Mouse (Mus musculus) heart, postnatal 0 days (tissue): Measurements from ENCODE around the gene 1700021F07Rik. TPM values are rescaled to one million over a fixed set of nuclear protein-coding genes. Genes with fewer than 3 reads are reported as not detected.

Experiments used
- ATAC-seq: fragments of 200-750 bp; cut with Nextera tagmentation; 2 replicates; pipeline ENCODE4 v1.8.0; 2017; ENCODE audit warnings: low read depth, moderate number of reproducible peaks, moderate library complexity; ENCODE audit not compliant: insufficient read depth
- DNase-seq: peaks from one replicate; pipeline ENCODE4 v3.0.0-alpha.2; 2016; ENCODE audit warnings: low spot score
- H3K27ac ChIP-seq: fragments of 300-500 bp; sonication (generic); 2 replicates; pipeline ENCODE4 v1.5.1; 2014; ENCODE audit warnings: low read depth, mild to moderate bottlenecking
- H3K27me3 ChIP-seq: fragments of 300-500 bp; sonication (generic); 2 replicates; pipeline ENCODE4 v1.6.1; 2014; ENCODE audit warnings: low read length, mixed read lengths; ENCODE audit not compliant: control insufficient read depth, insufficient read depth
- H3K36me3 ChIP-seq: fragments of 300-500 bp; sonication (generic); replicated peaks from 2 replicates; pipeline ENCODE4 v1.6.1; 2014; ENCODE audit warnings: low read length, mixed read lengths; ENCODE audit not compliant: control insufficient read depth, insufficient read depth
- H3K4me1 ChIP-seq: fragments of 300-500 bp; sonication (generic); 2 replicates; pipeline ENCODE4 v1.6.1; 2014; ENCODE audit warnings: antibody characterized with exemption; ENCODE audit not compliant: control insufficient read depth, insufficient read depth
- H3K4me2 ChIP-seq: fragments of 300-500 bp; sonication (generic); 2 replicates; pipeline ENCODE4 v1.6.1; 2014; ENCODE audit warnings: low read depth, mild to moderate bottlenecking, low read length, moderate library complexity
- H3K4me3 ChIP-seq: fragments of 300-500 bp; sonication (generic); 2 replicates; pipeline ENCODE4 v1.5.1; 2014; ENCODE audit warnings: low read depth, low read length
- H3K9ac ChIP-seq: fragments of 300-500 bp; sonication (generic); replicated peaks from 2 replicates; pipeline ENCODE4 v1.6.1; 2014; ENCODE audit warnings: low read depth, low read length, mixed read lengths
- H3K9me3 ChIP-seq: fragments of 300-500 bp; sonication (generic); replicated peaks from 2 replicates; pipeline ENCODE4 v1.6.1; 2016; ENCODE audit warnings: low read length; ENCODE audit not compliant: control insufficient read depth
- CTCF ChIP-seq: IDR thresholded peaks from 2 replicates; pipeline ENCODE4 v1.5.1; 2016; ENCODE audit warnings: antibody characterized with exemption, control low read depth, low read depth
- EP300 ChIP-seq: IDR thresholded peaks from 2 replicates; pipeline ENCODE4 v1.6.1; 2016; ENCODE audit warnings: antibody characterized with exemption, low read depth
- WGBS: fragments of 180-500 bp; shearing (Covaris S2); extraction: QIAGEN DNeasy Blood & Tissue Kit; methylation state at CpG from one replicate; pipeline ENCODE4 v1.1.7; 2014; 5-methylcytosine and 5-hydroxymethylcytosine counted together
- polyA plus RNA-seq: library from polyadenylated mRNA; unstranded; fragments of >200 nt; fragmentation: Nextera tagmentation; extraction: Ambion mirVana; gene quantifications from 2 replicates; pipeline ENCODE4 v1.2.1, GENCODE M21; 2015
- total RNA-seq: library from RNA; depleted of rRNA; stranded (reverse); fragments of >200 nt; gene quantifications from 2 replicates; pipeline ENCODE4 v1.2.3, GENCODE M21; 2014; ENCODE audit warnings: low replicate concordance

The 1700021F07Rik gene
- total and polyA plus RNA-seq, 2 experiments from 2014 or later = not detected

DNA sequence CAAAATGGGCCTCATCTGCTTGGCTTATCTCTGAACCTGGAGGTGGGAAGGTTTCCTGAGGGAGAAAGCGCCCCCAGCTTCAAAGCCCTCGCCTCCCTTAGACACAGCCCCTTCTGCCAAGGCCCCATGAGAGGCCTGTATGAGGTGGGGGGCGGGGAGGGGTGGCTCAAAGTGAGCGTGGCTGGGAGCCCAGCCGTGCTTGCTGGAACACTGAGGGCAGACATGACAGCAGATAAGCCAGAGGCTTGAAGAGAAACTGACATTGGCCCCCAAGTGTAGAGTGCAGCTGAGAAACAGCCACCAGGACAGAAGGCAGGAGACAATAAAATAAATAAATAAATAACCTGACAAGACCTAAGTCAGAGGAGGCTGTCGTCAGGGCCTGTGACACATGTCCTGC, 7.2 kb upstream of the 1700021F07Rik start:
- no peak overlapping the region for H3K9ac ChIP-seq
- H3K27me3 ChIP-seq = no peaks in the 10 kb centered on the region
- TF ChIP-seq EP300 (no peak), CTCF (no peak)
- DNase-seq (peak; percentile 9), ATAC-seq (peak; percentile 80)
- no peak overlapping the region for H3K4me3 ChIP-seq
- peaks cover 2% of the 10 kb centered on the region; the same call in 1 of the 2 replicates for H3K9me3 ChIP-seq
- no peaks in the 10 kb centered on the region for H3K36me3 ChIP-seq
- WGBS = 24% methylated on average over 6 of the region's 6 CpGs
- H3K4me2 ChIP-seq = no peak overlapping the region
- 0 out of 2 replicates have a peak, but pooled peaks cover 6% of the 10 kb centered on the region for H3K4me1 ChIP-seq
- H3K27ac ChIP-seq = no peak overlapping the region

DNA sequence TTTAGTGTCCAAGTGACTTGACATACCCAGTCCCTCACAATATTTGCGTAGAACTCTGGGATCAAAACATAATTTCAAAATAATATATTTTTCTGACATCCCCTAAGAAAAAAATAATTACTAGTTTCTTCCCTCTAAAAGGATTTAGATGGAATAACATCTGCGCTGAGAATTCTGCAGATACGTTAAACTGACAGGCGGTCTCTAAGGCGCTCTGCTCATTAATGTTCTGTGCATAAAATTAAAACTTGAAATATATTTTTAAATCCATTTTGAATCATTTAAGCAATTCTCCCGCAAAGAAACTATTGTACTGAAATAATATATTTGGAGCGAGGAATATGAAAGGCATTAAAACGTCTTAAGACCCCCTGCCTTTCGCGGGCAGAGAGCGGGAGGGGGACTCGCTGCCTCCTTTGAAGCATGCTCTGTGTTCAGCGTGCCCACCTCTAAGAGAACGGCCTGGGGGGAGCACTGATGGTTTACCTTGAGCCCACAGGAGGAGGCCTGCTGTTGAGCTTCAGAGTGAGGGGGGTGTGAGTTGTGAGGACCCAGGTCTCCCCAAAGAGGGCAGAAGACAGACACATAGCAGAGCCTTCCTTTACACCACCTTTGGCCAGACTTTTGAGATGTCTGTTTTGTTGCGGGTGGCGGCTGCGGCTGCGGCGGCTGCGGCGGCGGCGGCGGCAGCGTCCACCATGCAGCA, 6.1 kb upstream of the 1700021F07Rik start:
- WGBS = 88% methylated on average over 25 of the region's 25 CpGs
- H3K4me1 ChIP-seq = 0 out of 2 replicates have a peak, but pooled peaks cover 6% of the 10 kb centered on the region
- H3K4me2 ChIP-seq = no peak overlapping the region
- H3K4me3 ChIP-seq = no peak overlapping the region
- H3K36me3 ChIP-seq = no peaks in the 10 kb centered on the region
- no peaks in the 10 kb centered on the region for H3K9me3 ChIP-seq
- no peak overlapping the region for H3K27ac ChIP-seq
- no peak overlapping the region for H3K9ac ChIP-seq
- ATAC-seq (no peak), DNase-seq (no peak)
- TF ChIP-seq CTCF = no peak
- H3K27me3 ChIP-seq = no peaks in the 10 kb centered on the region

DNA sequence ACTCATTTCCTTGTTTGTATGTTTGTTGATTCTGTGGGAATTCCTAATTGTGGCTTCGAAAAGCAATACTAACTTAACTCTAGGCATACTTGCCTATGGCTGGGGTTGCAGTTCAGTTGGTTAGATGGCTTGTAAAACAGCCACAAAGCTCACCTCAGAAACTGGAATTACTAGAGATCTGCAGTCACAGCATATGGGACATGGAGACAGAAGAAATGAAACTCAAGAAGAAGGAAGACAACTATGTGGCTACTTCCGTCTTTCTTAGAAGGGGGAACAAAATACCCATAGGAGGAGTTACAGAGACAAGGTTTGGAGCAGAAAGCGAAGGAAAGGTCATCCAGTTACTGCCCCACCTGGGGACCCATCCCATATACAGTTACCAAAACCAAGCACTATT, 6.1 kb downstream of the 1700021F07Rik start:
- H3K9me3 ChIP-seq = no peaks in the 10 kb centered on the region
- ATAC-seq = no peak
- no peak for TF ChIP-seq EP300
- no peak for TF ChIP-seq CTCF
- DNase-seq = no peak
- H3K36me3 ChIP-seq = no peaks in the 10 kb centered on the region
- no peak overlapping the region for H3K9ac ChIP-seq
- WGBS = 63% methylated on average over 3 of the region's 3 CpGs
- H3K4me1 ChIP-seq = no peaks in the 10 kb centered on the region
- H3K4me3 ChIP-seq = no peak overlapping the region
- H3K4me2 ChIP-seq = no peak overlapping the region
- H3K27me3 ChIP-seq = no peaks in the 10 kb centered on the region
- H3K27ac ChIP-seq = no peak overlapping the region

DNA sequence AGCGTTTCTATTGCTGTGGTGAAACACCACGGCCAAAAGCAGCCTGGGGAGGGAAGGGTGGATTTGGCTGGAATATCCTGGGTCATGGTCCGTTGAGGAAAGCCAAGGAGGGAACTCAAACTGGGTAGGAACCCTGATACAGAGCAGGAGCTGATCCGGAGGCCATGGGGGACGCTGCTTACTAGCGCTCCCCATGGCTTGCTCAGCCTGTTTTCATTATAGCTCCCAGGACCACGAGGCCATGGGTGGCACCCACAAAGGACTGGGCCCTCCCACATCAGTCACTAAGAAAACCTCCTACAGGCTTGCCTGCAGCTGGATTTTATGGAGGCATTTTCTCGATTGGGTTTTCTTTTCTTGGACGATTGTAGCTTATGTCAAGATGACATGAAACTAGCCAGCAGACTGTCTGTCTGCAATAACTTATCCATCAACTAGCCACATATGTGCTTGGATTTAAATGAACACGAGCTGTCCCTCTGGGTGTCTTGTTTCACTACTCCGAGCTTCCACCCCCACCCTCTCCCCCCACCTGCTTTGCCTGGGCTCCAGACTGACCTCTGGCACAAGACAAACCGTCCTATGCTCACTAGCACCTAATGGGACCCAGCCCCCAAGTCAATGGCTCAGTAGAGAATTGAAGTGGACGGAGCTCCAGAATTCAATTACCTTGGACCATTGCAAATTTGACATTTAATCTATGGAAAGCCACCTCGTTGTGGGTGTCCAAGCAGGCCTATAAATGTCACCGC, 10.5 kb downstream of the 1700021F07Rik start:
- H3K4me3 ChIP-seq = no peak overlapping the region
- H3K27me3 ChIP-seq = no peaks in the 10 kb centered on the region
- no peaks in the 10 kb centered on the region for H3K9me3 ChIP-seq
- WGBS = 67% methylated on average over 15 of the region's 15 CpGs
- H3K36me3 ChIP-seq = no peaks in the 10 kb centered on the region
- H3K4me1 ChIP-seq = no peaks in the 10 kb centered on the region
- TF ChIP-seq CTCF (no peak), EP300 (no peak)
- no peak overlapping the region for H3K27ac ChIP-seq
- no peak overlapping the region for H3K9ac ChIP-seq
- ATAC-seq = no peak
- DNase-seq = no peak
- H3K4me2 ChIP-seq = no peak overlapping the region

DNA sequence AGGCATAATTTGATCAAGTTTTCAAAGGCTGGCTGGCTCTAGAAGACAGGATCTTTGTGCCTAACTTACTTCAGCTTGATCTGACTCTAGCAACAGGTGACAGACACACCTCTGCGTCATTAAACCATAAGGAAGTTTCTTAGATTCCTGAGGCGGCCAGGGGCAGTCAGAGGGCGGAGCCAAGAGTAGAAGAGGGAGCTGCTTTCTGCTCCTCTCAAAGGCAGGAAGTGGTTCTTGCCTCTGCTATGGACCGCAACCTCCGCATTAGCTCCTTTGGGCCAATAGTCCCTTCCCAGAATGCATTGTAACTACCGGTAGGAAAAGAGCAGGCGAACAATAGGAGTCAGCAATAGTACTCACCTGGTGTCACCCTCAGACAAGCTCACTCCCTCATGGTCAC, 12.2 kb downstream of the 1700021F07Rik start:
- TF ChIP-seq CTCF (no peak), EP300 (no peak)
- no peak for ATAC-seq
- 67% methylated on average over 7 of the region's 7 CpGs for WGBS

More for the DNA sequence above, 12.2 kb downstream of the 1700021F07Rik start:
- no peaks in the 10 kb centered on the region for H3K4me1 ChIP-seq
- DNase-seq = no peak
- H3K36me3 ChIP-seq = no peaks in the 10 kb centered on the region
- H3K9me3 ChIP-seq = no peaks in the 10 kb centered on the region
- no peak overlapping the region for H3K4me2 ChIP-seq
- H3K27me3 ChIP-seq = no peaks in the 10 kb centered on the region
- no peak overlapping the region for H3K4me3 ChIP-seq
- H3K9ac ChIP-seq = no peak overlapping the region
- H3K27ac ChIP-seq = no peak overlapping the region
